Mouse (Mus musculus) midbrain, embryonic 11.5 days (tissue): ENCODE measurements at regions not wholly inside any gene's neighbourhood (a gene's known extent, or its start where the extent isn't known, plus 50 kb on each side); places are given as distances from the start of the nearest gene placed in this dataset.
A peak's percentile ranks its signal among the peaks of the same experiment; 100 is the strongest.

Experiments
- ATAC-seq: fragments of 200-750 bp; cut with Nextera tagmentation; 2 replicates; pipeline ENCODE4 v1.8.0; 2017; ENCODE audit warnings: moderate TSS enrichment, moderate library complexity; ENCODE audit not compliant: low FRiP score
- DNase-seq: peaks from one replicate; pipeline ENCODE4 v3.0.0; 2015; ENCODE audit warnings: low spot score; ENCODE audit errors: missing footprints
- H3K27ac ChIP-seq: fragments of 300-500 bp; sonication (generic); 2 replicates; pipeline ENCODE4 v1.5.1; 2014; ENCODE audit warnings: low read depth, low read length
- H3K27me3 ChIP-seq: fragments of 300-500 bp; sonication (generic); 2 replicates; pipeline ENCODE4 v1.6.1; 2014; ENCODE audit warnings: mild to moderate bottlenecking, low read length, moderate library complexity, mixed read lengths; ENCODE audit not compliant: control insufficient read depth, insufficient read depth
- H3K36me3 ChIP-seq: fragments of 300-500 bp; sonication (generic); 2 replicates; pipeline ENCODE4 v1.6.1; 2014; ENCODE audit warnings: mild to moderate bottlenecking, low read length, moderate library complexity, mixed read lengths; ENCODE audit not compliant: control insufficient read depth, insufficient read depth
- H3K4me1 ChIP-seq: fragments of 300-500 bp; sonication (generic); 2 replicates; pipeline ENCODE4 v1.6.1; 2014; ENCODE audit warnings: low read length; ENCODE audit not compliant: control insufficient read depth, insufficient read depth
- H3K4me2 ChIP-seq: fragments of 300-500 bp; sonication (generic); 2 replicates; pipeline ENCODE4 v1.6.1; 2014; ENCODE audit warnings: mild to moderate bottlenecking, moderate library complexity
- H3K4me3 ChIP-seq: fragments of 300-500 bp; sonication (generic); 2 replicates; pipeline ENCODE4 v1.5.1; 2014; ENCODE audit warnings: low read depth, low read length
- H3K9ac ChIP-seq: fragments of 300-500 bp; sonication (generic); 2 replicates; pipeline ENCODE4 v1.6.1; 2014; ENCODE audit warnings: low read length
- H3K9me3 ChIP-seq: fragments of 300-500 bp; sonication (generic); 2 replicates; pipeline ENCODE4 v1.6.1; 2016; ENCODE audit warnings: low read length; ENCODE audit not compliant: control insufficient read depth
- WGBS: fragments of 180-500 bp; shearing (Covaris S2); extraction: QIAGEN DNeasy Blood & Tissue Kit; methylation state at CpG from one replicate; pipeline ENCODE4 v1.1.7; 2014; 5-methylcytosine and 5-hydroxymethylcytosine counted together

GRCm38 (mm10) chr1:42354020-42354419 lies 341.5 kb upstream of the Pou3f3 start:
- WGBS = 92% methylated on average over 6 of the region's 6 CpGs
- Histone ChIP-seq H3K36me3 (no peaks in the 10 kb centered on the region), H3K27me3 (no peaks in the 10 kb centered on the region), H3K27ac (no peak overlapping the region), H3K9ac (no peak overlapping the region), H3K4me1 (peaks cover 4% of the 10 kb centered on the region), H3K9me3 (no peaks in the 10 kb centered on the region), H3K4me2 (no peak overlapping the region), H3K4me3 (no peak overlapping the region)
- DNase-seq (no peak), ATAC-seq (no peak)

GRCm38 (mm10) chr1:42362438-42362837 lies 333.1 kb upstream of the Pou3f3 start:
- Histone ChIP-seq H3K9me3 (no peaks in the 10 kb centered on the region), H3K36me3 (no peaks in the 10 kb centered on the region), H3K4me1 (no peaks in the 10 kb centered on the region), H3K4me3 (no peak overlapping the region), H3K9ac (no peak overlapping the region), H3K4me2 (no peak overlapping the region), H3K27me3 (no peaks in the 10 kb centered on the region), H3K27ac (no peak overlapping the region)
- no peak for DNase-seq
- 80% methylated on average over 3 of the region's 3 CpGs for WGBS
- no peak for ATAC-seq

DNA sequence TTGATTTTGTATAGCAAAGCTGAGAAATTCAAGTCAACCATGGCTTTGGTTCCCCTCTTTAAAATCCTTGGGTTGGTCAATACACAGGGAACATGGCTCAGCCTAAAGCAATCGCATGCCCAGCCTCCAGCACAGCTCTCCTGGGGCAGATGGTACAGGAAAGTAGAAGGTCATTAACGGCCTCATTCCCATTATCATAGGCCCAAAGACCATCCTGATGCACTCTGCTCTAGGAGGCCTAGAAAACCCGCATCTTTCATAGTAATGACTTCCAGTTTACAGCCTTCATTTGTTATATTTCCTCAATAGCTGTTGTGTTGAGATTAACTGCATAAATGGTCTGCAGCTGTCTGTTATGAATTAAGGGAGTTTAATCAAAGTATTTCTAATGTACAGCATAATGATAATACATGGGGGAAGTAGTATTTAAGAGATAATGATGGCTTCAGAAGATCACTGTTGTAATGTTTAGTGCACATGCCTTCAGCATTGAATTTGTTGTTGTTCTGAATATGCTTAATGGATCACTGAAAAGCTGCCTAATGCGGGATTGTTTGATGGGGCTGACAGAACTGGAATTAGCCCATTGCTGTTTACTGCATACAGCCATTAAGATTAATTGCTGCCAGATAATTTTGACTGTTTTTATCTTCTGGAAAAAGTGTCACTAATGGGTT lies 329.8 kb upstream of the Pou3f3 start:
- ATAC-seq (no peak), DNase-seq (no peak)
- Histone ChIP-seq H3K4me2 (no peak overlapping the region), H3K27ac (no peak overlapping the region), H3K9me3 (no peaks in the 10 kb centered on the region), H3K27me3 (no peaks in the 10 kb centered on the region), H3K36me3 (no peaks in the 10 kb centered on the region), H3K9ac (no peak overlapping the region), H3K4me3 (no peak overlapping the region), H3K4me1 (no peaks in the 10 kb centered on the region)
- 90% methylated on average over 4 of the region's 4 CpGs for WGBS

GRCm38 (mm10) chr1:42387919-42388684 lies 307.5 kb upstream of the Pou3f3 start:
- no peak for ATAC-seq
- WGBS = 70% methylated on average over 18 of the region's 18 CpGs
- H3K4me2 ChIP-seq = no peak overlapping the region

GRCm38 (mm10) chr1:42388740-42389139 lies 306.8 kb upstream of the Pou3f3 start:
- Histone ChIP-seq H3K27ac (no peak overlapping the region), H3K27me3 (no peaks in the 10 kb centered on the region), H3K9me3 (no peaks in the 10 kb centered on the region), H3K36me3 (no peaks in the 10 kb centered on the region), H3K9ac (no peak overlapping the region), H3K4me3 (no peak overlapping the region), H3K4me2 (no peak overlapping the region), H3K4me1 (0 out of 2 replicates have a peak, but pooled peaks cover 2% of the 10 kb centered on the region)
- ATAC-seq = no peak
- no peak for DNase-seq
- 96% methylated on average over 6 of the region's 6 CpGs for WGBS

More at GRCm38 (mm10) chr1:42387919-42388684, 307.5 kb upstream of the Pou3f3 start:
- Histone ChIP-seq H3K36me3 (no peaks in the 10 kb centered on the region), H3K9ac (no peak overlapping the region), H3K9me3 (no peaks in the 10 kb centered on the region), H3K4me1 (0 out of 2 replicates have a peak, but pooled peaks cover 2% of the 10 kb centered on the region), H3K27ac (no peak overlapping the region), H3K27me3 (no peaks in the 10 kb centered on the region), H3K4me3 (no peak overlapping the region)
- no peak for DNase-seq

DNA sequence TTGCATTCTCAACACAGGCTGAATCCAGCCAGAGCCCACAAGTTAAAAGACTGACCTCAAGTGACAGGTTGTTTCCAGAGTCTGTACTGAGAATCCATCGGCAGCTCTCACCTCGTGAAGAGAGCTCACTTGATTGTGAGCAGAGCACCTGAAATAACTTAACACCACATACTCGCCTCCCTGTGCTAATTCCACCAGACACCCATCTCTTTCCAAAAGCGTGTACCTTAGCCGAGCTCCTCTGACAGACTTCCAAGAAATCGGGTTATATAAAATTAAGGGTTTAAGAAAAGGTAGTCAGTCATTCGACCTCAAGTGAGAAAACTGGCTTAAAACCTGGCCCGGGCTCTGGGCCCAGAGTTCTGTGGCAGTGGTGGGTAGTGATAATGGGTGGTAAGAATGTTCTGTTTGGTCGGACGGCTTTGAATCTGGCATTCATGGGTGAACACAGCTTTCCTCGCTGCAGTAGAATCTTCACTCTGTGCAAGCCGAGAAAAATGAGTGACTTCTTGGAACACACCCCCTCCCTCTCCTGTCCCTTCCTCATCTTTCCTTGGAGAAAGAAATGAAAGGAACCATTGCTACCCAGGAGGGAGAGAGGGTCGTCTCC lies 299.8 kb upstream of the Pou3f3 start:
- ATAC-seq (no peak), DNase-seq (no peak)
- H3K27ac ChIP-seq = no peak overlapping the region
- no peaks in the 10 kb centered on the region for H3K36me3 ChIP-seq
- H3K4me2 ChIP-seq = no peak overlapping the region
- H3K9me3 ChIP-seq = no peaks in the 10 kb centered on the region
- no peaks in the 10 kb centered on the region for H3K27me3 ChIP-seq
- H3K4me3 ChIP-seq = no peak overlapping the region
- H3K4me1 ChIP-seq = peaks cover 5% of the 10 kb centered on the region
- H3K9ac ChIP-seq = no peak overlapping the region
- WGBS = 84% methylated on average over 13 of the region's 13 CpGs

- Histone ChIP-seq H3K4me1 (peaks cover 5% of the 10 kb centered on the region), H3K4me3 (no peak overlapping the region), H3K9ac (no peak overlapping the region), H3K9me3 (no peaks in the 10 kb centered on the region), H3K27ac (no peak overlapping the region), H3K27me3 (no peaks in the 10 kb centered on the region), H3K36me3 (no peaks in the 10 kb centered on the region), H3K4me2 (no peak overlapping the region)
- ATAC-seq = peak; percentile 73
- DNase-seq = no peak
- 26% methylated on average over 8 of the region's 8 CpGs for WGBS
Observed at GRCm38 (mm10) chr1:42398461-42399154, 297.0 kb upstream of the Pou3f3 start.

GRCm38 (mm10) chr1:42415817-42416538 lies 279.6 kb upstream of the Pou3f3 start:
- Histone ChIP-seq H3K4me1 (no peaks in the 10 kb centered on the region), H3K9ac (no peak overlapping the region), H3K4me2 (no peak overlapping the region), H3K27me3 (peaks cover 5% of the 10 kb centered on the region; the same call in 1 of the 2 replicates), H3K36me3 (no peaks in the 10 kb centered on the region), H3K27ac (no peak overlapping the region), H3K4me3 (no peak overlapping the region), H3K9me3 (no peaks in the 10 kb centered on the region)
- DNase-seq (no peak), ATAC-seq (no peak)
- 80% methylated on average over 21 of the region's 21 CpGs for WGBS
